Mouse (Mus musculus): ENCODE measurements around the gene Lmx1b.

GRCm38 (mm10) chr2:33633237-33633636 is 7.1 kb downstream of the Lmx1b start:
- TF ChIP-seq GATA1 (IDR thresholded peaks at IDR 0.05; ENCODE audit: borderline replicate concordance, low read length) (no peak), FLI1 (IDR thresholded peaks at IDR 0.05; ENCODE audit: low read length) (no peak)

Measured in megakaryocyte, embryonic 14.5 days (primary cell).